Mouse (Mus musculus) thymus, postnatal 0 days (tissue): ENCODE measurements around the gene Pcare. TPM values are rescaled to one million over a fixed set of nuclear protein-coding genes. Genes with fewer than 3 reads are reported as not detected.

Experiments used
- DNase-seq: peaks from one replicate; pipeline ENCODE4 v3.0.0-alpha.2; 2015; ENCODE audit warnings: low spot score
- polyA plus RNA-seq: library from polyadenylated mRNA; unstranded; fragments of >200 nt; fragmentation: Nextera tagmentation; extraction: Ambion mirVana; gene quantifications from 2 replicates; pipeline ENCODE4 v1.2.1, GENCODE M21; 2015

Gene Pcare
- polyA plus RNA-seq, 1 experiment from 2014 or later = not detected

DNA sequence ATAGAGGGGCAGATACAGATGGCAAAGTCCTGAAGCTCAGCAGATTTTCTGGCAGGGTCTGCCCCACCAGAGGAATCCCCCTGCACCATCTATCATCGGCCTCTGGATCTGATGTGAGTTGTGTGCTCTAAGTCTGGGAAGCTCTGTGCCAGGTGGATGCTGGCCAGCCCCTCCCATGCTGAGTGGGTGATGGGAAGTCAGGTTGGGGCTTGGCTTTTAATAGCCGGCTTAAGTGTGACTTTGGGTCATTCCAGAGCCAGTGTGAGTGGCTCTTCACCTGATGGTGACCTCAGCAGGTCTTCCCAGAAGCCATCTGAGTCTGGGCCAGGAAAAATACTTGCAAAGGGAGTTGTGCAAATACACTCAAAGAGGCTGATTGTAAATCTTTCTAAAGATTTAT, 22.0 kb downstream of the Pcare start:
- DNase-seq = no peak

DNA sequence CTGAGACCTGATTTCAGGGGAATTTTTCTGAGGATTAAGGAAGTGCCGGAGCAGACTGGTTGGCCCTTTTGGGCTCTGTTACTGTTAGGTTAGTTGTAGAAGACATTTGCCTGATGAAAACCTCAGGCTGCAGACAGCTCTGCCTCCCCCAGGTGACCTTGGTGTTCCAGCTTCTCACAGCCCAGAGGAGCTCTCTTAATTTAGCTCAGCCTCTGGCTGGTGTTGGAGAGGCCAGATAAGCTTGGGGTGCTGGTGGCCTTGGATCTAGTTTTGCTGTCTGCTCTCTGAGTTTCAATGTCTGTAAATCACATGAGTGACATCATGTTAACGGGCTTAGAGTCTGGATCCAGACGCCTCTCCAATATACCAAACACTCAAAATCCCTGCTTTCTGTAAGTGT, 31.7 kb downstream of the Pcare start:
- DNase-seq = no peak

DNA sequence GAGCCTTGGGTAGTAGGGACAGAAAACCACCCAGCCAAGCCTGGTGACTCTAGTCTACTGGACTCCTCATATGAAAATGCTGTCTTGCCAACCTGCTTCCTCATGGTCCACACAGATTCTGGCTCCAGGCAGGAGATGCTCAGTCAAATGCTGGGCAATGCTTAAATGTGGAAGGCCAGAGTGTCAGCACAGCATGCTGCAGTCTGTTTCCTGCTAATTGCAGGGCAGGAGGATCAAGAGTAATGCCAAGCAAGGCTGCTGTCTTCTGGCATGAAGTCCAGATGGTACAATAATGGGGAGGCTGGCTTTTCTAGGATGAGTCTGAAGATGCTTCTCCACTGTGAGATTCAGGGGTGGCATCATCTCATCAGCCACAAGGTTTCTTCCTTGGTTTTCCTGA, 32.3 kb downstream of the Pcare start:
- DNase-seq = no peak

DNA sequence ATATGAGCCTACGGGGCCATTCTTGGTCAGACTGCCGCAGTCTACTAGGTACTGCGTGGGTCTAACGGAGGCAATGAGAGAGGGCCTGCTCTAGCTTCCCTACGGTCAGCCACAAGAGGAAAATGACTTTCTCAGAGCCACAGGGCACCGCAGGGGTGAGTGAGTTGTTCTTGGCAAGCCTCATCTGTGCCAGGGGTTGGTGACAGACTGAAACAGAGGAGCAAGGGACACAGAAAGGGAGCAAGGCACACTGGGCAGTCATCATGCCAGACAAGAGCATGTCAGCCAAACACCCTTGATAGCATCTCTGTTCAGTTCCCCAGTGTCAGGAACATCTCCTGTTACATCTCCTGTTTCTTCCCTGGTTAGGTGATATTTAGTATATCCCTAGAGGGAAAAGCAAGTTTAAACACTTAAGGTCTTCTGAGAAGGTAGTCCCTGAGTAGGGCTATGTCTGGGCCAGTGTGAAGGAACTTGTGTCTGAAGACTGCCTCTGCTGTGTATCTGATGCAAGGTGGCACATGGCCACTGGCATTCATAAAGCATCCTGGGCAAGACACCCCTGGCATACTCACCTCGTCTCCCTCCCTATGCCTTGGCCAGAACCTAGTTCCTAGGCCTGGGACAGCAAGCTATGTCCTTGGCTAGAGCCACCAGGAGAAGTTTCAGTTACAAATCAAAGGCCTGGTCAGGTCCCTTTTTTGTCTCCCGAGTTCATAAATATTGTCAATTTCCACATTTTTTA, 34.6 kb downstream of the Pcare start:
- no peak for DNase-seq

DNA sequence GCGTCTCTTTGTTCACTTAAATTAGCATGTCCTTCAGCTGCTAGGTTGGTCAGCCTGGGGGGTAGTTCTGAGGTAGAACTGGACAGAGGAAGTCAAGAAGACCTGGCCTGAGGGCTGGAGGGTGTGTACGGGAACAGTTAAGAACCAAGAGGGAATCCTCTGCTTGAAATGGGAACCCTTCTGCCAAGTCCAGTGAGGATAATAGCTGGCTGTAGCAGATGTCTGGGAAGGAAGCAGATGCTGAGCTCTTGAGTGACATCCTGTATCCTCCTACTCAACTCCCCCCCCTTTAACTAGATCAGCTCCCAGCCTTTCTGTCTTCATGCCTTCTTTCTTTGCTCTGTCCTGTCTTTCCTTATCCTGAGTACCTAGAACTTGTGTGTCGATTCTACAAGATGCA, 37.7 kb downstream of the Pcare start:
- no peak for DNase-seq

DNA sequence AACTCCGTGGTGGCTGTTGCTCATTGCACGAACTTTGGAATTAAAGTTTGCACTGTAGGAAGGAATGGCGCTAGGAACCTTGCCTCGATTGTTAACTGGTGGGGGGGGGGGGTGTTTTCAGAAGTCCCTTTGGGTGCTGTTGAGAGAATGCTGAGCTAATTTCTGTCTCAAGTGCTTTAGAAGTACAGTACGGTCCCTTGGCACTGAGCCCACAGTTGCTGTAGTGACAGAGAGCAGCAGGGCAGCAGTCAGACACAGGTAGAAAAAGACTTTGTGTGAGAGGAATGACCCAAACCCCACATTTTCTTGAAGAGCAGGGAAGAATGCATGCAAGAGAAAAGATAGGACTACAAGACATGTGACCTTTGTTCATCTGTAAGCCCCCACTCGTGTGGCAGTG, 40.4 kb downstream of the Pcare start:
- DNase-seq = no peak

DNA sequence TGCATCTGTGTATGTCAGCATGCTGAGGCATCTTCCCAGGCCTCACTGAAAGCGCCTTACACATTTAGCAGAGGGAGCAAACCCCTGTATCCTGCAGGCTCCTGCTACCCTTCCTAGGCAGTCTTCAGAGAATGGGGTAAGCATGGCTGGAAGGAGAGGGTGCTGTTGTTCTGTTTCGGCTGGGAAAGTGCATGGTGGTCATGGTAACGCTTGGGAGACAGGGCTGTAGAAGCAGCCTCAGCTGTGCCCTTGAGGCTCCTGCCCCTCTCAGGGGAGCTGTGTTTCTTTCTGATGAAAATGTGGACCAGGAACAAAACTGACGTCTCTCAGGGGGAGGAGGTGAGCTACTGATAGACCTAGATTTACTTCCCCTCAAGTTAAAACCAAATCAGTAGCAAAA, 45.0 kb downstream of the Pcare start:
- no peak for DNase-seq

DNA sequence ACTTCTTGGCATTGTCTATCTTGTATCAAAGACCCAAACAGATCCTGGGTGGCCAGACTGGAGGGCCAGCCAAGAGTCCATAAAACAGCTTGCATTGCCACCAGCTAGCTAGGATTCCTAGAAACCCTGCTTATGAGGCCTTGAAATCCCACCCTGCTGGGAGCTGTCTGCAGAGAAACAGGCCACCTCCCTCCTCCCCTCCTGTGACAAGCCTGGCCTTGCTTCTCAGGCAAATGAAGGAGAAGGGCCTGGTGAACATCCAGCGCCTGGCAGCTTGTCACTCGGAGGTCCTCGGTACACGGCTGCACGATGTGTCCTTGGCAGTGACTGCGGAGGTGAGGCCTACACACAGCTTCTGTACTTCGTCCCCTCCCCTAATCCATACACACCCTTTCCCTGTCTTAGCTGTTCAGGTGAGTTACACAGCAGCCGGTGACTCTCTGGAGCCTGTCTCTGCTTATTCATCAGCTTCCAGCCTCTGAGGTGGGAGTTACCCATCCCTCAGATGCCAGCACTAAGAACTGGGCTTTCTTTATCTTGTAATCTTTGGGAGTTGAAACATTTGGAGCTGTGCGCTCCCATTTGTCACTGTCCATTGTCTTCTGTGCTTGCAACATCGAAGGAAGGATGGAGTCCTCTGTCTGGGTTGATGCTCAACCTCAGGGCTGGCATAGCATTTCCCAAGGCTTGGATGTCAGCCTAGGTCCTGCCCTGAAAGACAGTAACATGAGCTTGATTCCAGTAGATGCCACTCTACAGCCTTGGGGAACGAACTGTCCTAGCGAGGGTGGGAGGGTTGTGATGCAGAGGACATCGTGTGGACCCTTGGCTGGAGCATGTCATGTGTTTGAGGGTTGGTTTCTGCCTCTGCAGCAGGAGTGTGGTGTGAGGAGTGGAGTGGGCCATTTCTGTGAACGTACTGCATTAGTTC, 46.9 kb downstream of the Pcare start:
- DNase-seq = no peak

DNA sequence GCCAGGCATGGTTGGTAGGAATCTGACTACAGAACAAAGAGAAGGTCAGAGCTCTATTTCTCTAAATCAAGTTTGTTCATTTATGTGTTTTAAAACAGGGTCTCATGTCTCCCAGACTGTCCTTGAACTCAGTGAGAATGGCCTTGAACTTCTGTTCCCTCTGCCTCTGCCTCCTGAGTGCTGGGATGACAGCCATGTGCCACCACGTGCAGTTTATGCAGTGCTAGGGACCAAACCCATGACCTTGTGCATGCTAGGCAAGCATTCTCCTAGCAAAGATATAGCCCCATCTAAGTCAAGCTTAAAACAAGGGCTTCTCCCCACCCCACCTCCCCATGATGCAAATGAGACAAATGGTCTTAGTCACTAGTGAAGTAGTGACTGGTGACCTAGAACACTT, 47.6 kb downstream of the Pcare start:
- no peak for DNase-seq

DNA sequence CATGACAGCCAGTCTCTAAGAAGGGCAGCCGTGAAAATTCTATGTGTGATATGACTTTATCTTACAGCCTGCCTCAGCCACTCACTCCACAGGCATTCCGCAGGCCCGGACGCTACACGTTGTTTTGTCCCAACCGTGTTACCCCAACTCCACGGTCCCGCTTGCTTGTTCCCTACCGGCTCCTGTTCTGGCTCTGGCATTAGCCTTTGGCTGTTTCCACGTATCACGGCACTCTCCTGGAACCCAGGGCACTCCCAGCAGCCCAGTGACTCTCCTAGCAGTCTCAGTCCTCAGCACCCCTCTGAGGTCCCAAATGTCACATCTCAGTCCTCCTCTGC, 54.1 kb downstream of the Pcare start:
- no peak for DNase-seq

DNA sequence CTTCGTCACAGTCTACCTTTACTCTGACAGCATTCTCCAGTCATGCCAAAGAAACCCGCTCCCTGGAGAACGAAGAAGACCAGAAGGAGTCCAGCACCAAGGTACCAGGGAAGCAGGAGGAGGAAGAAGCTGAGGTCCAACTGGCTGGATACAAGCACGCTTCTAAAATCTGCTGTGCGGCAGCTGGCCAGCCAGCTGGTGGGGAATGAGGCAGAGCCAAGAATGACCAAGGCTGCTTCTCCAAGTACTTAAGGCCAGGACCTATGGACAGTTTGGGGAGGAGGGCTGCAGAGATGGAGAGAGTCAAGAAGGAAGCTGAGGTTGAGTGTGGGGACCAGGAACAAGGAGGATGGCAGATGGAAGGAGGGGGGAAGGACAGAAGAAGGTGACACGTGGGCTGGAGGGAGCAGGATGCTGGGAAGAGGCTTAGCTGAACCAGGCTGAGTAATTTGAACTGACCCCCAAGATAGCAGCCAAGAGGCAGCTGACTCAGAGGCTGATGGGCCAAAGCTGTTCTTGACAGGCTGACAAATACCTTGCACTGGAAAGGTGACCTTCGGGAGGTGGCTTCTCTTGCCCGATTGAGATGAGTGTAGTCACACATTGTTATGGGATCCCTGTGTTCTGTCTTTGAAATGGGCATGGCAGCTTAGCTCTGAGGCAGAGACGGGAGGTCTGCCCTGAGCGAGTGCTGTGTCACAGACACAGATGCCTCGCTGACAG, 54.6 kb downstream of the Pcare start:
- DNase-seq = no peak

DNA sequence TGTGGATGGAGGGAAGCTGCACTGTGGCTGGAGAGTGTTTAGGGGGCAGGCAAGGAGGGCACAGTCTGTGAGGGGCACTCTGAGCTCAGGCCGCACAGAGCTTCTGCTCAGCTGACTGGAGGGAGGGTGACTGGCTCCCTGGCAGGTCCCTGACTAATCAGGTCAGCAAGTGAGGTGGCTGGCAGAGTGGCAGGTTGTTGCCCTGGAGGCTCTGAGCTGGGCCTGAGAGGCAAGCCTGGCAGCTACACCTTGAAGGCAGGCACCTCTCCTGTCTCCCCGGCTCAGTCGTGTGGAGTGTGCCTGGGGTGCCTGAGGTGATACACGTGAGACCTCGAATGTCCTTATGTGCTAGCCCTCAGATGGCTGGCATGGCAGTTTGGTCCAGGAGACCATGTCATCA, 56.3 kb downstream of the Pcare start:
- DNase-seq = no peak

DNA sequence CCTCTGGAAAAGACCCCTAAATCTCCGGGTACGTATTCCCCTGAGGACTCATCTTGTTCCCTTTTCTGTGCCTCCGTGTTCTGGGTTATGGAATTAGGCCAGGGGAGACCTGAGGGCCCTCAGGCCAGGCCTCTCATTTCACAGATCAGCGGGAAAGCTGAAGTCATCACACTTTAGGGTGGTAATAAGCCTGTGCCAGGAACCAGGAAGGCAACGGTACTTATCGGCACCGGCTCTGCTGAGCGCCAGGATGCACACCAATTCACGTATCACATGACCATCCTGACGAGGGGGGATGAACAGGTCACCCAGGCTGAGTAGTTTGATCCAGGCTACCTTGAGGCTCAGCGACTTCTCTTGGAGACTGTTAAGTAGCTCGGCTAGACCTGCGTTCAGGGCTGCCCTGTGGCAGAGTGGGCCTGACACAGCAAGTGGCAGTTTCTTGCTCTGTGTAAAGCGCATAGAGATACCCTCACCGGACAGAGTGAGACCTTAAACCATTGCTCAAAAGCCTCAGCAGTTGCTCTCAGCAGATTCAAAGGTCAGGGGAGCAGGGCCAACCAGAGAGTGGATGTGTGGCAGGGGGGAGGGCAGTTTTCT, 56.9 kb downstream of the Pcare start:
- DNase-seq = no peak

DNA sequence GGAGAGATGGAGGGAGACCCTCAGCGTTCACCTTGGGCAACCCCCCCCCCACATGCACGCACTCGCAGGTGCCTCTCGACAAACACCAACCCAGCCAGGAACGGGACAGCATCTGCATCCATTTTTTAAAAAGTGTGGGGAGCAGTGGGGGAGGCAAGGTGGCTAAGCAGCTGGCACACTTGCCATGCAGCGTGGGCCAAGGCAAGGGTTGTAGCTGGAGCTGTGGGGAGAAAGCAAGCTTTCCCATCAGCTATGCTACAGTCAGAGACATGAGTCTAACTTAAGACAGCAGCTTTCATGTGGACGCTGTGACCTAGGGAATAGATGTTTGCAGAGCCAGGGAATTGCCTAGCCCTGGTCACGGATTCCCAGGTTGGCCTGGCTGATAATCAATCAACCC, 57.5 kb downstream of the Pcare start:
- no peak for DNase-seq

DNA sequence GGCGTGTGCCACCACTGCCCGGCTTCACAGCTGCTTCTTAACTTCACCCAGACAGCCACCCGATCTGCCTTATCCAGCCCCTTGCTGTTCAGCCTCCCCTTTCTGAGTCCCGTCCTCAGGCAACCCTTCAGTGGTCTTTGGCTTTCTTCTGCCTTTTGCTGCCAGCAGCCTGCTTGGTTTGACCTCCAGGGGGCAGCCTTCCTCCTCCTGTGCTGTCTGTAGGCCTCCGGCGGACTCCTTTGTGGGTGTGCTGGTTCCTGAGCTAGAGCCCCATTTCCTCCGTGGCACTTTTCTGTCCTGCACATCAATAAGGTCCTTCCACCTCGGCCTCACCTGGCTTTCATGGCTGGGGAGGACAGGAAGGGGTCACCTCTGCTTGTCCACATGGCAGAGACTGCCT, 58.9 kb downstream of the Pcare start:
- peak; percentile 17 for DNase-seq

Other genes with a start within 250 kb of the Pcare start
- 56.9 and 60.6 TPM in 2 replicates for gene Ndc80, start 226.0 kb downstream of the Pcare start, polyA plus RNA-seq
- gene Spdya, start 200.8 kb downstream of the Pcare start, polyA plus RNA-seq = 0.27 and 0.35 TPM in 2 replicates
- gene Wdr43, start 137.0 kb downstream of the Pcare start, polyA plus RNA-seq = 75.4 and 75.6 TPM in 2 replicates
- gene Togaram2, start 79.6 kb downstream of the Pcare start, polyA plus RNA-seq = 0.53 and 0.62 TPM in 2 replicates
- 30.4 and 32.5 TPM in 2 replicates for gene Clip4, start 15.6 kb upstream of the Pcare start, polyA plus RNA-seq